Mouse (Mus musculus) ES-E14 (cell line): ENCODE results near the gene Ncf1.

Experiments used
- CHD2 ChIP-seq: IDR thresholded peaks from 2 replicates; pipeline ENCODE4 v1.6.1; 2014; ENCODE audit warnings: mild to moderate bottlenecking, low read depth, low read length, inconsistent platforms
- HCFC1 ChIP-seq: IDR thresholded peaks from 2 replicates; pipeline ENCODE4 v1.6.1; 2012; ENCODE audit warnings: low read length, inconsistent platforms, borderline replicate concordance; ENCODE audit not compliant: insufficient read depth
- MAFK ChIP-seq: IDR thresholded peaks from 2 replicates; pipeline ENCODE4 v1.6.1; 2014; ENCODE audit warnings: mild to moderate bottlenecking, low read depth, low read length, inconsistent platforms; ENCODE audit not compliant: insufficient read depth
- ZNF384 ChIP-seq: IDR thresholded peaks from 2 replicates; pipeline ENCODE4 v1.6.1; 2012; ENCODE audit warnings: low read depth, low read length, inconsistent platforms

DNA sequence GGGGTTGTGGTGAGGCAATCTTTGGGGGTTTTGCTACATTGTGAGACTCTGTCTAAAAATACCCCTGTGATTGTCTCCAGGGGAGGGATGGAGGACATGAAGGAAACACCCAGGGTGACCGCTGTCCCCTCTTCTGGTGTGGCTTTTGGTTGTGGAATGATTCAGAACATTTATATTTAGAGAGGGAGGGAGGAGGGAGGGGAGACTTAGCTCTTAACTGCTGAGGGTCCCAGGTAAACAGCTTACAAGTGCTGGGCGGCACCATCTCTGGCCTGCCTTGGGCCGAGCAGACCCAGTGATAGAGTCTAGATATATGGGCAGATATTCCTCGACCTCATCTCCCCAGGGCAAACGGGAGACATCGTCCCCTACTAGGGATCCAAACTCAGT is 1.2 kb downstream of the Ncf1 start:
- TF ChIP-seq HCFC1 (no peak), ZNF384 (no peak), MAFK (no peak), CHD2 (no peak)
